7 mouse cellular contexts compared by ENCODE assay signal in genomic region chr19:10555624-10556510, GRCm38 (mm10). TPM values are rescaled to one million over a fixed set of nuclear protein-coding genes. Genes with fewer than 3 reads are reported as not detected.
A peak's percentile ranks its signal among the peaks of the same experiment; 100 is the strongest.
DNase-seq lines count a peak whose midpoint lies in the region; ATAC-seq and TF ChIP-seq lines count a peak whose summit lies in the region.

Gene Tmem216, minus strand, starts transcription at chr19:10556238.

- ATAC-seq in embryonic facial prominence, embryonic 11.5 days (replicated peaks; ENCODE audit: insufficient number of reproducible peaks, low FRiP score, low TSS enrichment, low read depth), result peak; percentile 99
- ATAC-seq in limb, embryonic 12.5 days (ENCODE audit: insufficient number of reproducible peaks, insufficient read depth, low FRiP score, low TSS enrichment, low read depth), result peak; percentile 97
- ATAC-seq in midbrain, embryonic 15.5 days (replicated peaks), result peak; percentile 99

- no peaks in the 10 kb centered on the region for H3K27me3 ChIP-seq in embryonic facial prominence, embryonic 11.5 days (ENCODE audit: control insufficient read depth, insufficient read depth, low read length)
- H3K27me3 ChIP-seq in kidney, adult 2 months (replicated peaks; ENCODE audit: control insufficient read depth, insufficient read depth, low read length), result no peaks in the 10 kb centered on the region
- no peaks in the 10 kb centered on the region for H3K27me3 ChIP-seq in limb, embryonic 12.5 days
- no peaks in the 10 kb centered on the region for H3K27me3 ChIP-seq in midbrain, embryonic 15.5 days (replicated peaks)
- H3K27me3 ChIP-seq in spleen, adult 2 months (ENCODE audit: control insufficient read depth, insufficient read depth, low read length), result no peaks in the 10 kb centered on the region

- peak within 1 kb of the TSS; percentile 73 for H3K4me2 ChIP-seq in embryonic facial prominence, embryonic 11.5 days (ENCODE audit: low read depth, low read length)
- peak within 1 kb of the TSS; percentile 77 for H3K4me2 ChIP-seq in limb, embryonic 12.5 days
- H3K4me2 ChIP-seq in midbrain, embryonic 15.5 days, result peak within 1 kb of the TSS; percentile 70

- no peaks in the 10 kb centered on the region for H3K36me3 ChIP-seq in embryonic facial prominence, embryonic 11.5 days (replicated peaks; ENCODE audit: control insufficient read depth, insufficient read depth, low read depth, low read length)
- H3K36me3 ChIP-seq in kidney, adult 2 months (ENCODE audit: control insufficient read depth, insufficient read depth, low read length), result no peaks in the 10 kb centered on the region
- peaks cover 18% of the 10 kb centered on the region for H3K36me3 ChIP-seq in limb, embryonic 12.5 days
- peaks cover 16% of the 10 kb centered on the region for H3K36me3 ChIP-seq in midbrain, embryonic 15.5 days (replicated peaks)
- no peaks in the 10 kb centered on the region for H3K36me3 ChIP-seq in spleen, adult 2 months (ENCODE audit: control insufficient read depth, insufficient read depth, low read length)

- WGBS in embryonic facial prominence, embryonic 11.5 days, result 2% methylated on average over 43 of the region's 43 CpGs
- WGBS in kidney, adult 2 months, result under 1% methylated on average over 43 of the region's 43 CpGs
- 2% methylated on average over 43 of the region's 43 CpGs for WGBS in limb, embryonic 12.5 days
- under 1% methylated on average over 43 of the region's 43 CpGs for WGBS in midbrain, embryonic 15.5 days
- 3% methylated on average over 43 of the region's 43 CpGs for WGBS in spleen, adult 2 months

- peak; percentile 58 for TF ChIP-seq POLR2A in kidney, adult 2 months (IDR thresholded peaks at IDR 0.05; ENCODE audit: low read depth, low read length)
- peak; percentile 62 for TF ChIP-seq POLR2A in spleen, adult 2 months (IDR thresholded peaks at IDR 0.05; ENCODE audit: low read depth, low read length)

- no peaks in the 10 kb centered on the region for H3K4me1 ChIP-seq in embryonic facial prominence, embryonic 11.5 days (ENCODE audit: control insufficient read depth, insufficient read depth, low read length)
- H3K4me1 ChIP-seq in kidney, adult 2 months (ENCODE audit: control insufficient read depth, insufficient read depth, low read length), result peaks cover 6% of the 10 kb centered on the region
- peaks cover 16% of the 10 kb centered on the region for H3K4me1 ChIP-seq in limb, embryonic 12.5 days (replicated peaks)
- peaks cover 25% of the 10 kb centered on the region for H3K4me1 ChIP-seq in midbrain, embryonic 15.5 days
- H3K4me1 ChIP-seq in spleen, adult 2 months (ENCODE audit: control insufficient read depth, insufficient read depth, insufficient read length), result no peaks in the 10 kb centered on the region; the same call in 1 of the 2 replicates

- peak within 1 kb of the TSS; percentile 68 for H3K9ac ChIP-seq in embryonic facial prominence, embryonic 11.5 days (replicated peaks; ENCODE audit: low read length)
- peak within 1 kb of the TSS; percentile 68 for H3K9ac ChIP-seq in limb, embryonic 12.5 days (replicated peaks)
- peak within 1 kb of the TSS; percentile 65 for H3K9ac ChIP-seq in midbrain, embryonic 15.5 days

- no peak for TF ChIP-seq CTCF in kidney, adult 2 months (conservative IDR thresholded peaks at IDR 0.05; ENCODE audit: insufficient read depth, insufficient read length, low read depth, low read length)
- TF ChIP-seq CTCF in spleen, adult 2 months (IDR thresholded peaks at IDR 0.05; ENCODE audit: extremely low read depth, insufficient read depth, insufficient read length, insufficient replicate concordance), result no peak

- H3K27ac ChIP-seq in embryonic facial prominence, embryonic 11.5 days (replicated peaks; ENCODE audit: low read depth, low read length), result peak within 1 kb of the TSS; percentile 38; the same call in 1 of the 2 replicates
- H3K27ac ChIP-seq in kidney, adult 2 months (ENCODE audit: insufficient read depth, low read depth, low read length), result peak within 1 kb of the TSS; percentile 76
- peak within 1 kb of the TSS; percentile 81 for H3K27ac ChIP-seq in limb, embryonic 12.5 days
- H3K27ac ChIP-seq in midbrain, embryonic 15.5 days, result peak within 1 kb of the TSS; percentile 89
- H3K27ac ChIP-seq in spleen, adult 2 months (ENCODE audit: insufficient read depth, low read length), result peak within 1 kb of the TSS; percentile 73

- DNase-seq in adrenal gland, postnatal 14 days, result peak; percentile 92
- DNase-seq in embryonic facial prominence, embryonic 11.5 days (ENCODE audit: low spot score), result peak; percentile 89
- peak; percentile 99 for DNase-seq in heart, adult 11 months
- DNase-seq in kidney, adult 2 months, result peak; percentile 90
- DNase-seq in spleen, adult 2 months (ENCODE audit: low read depth in 1 of 2, low spot score in 2 of 2), result peak; percentile 61 to 87

- H3K9me3 ChIP-seq in embryonic facial prominence, embryonic 11.5 days (replicated peaks; ENCODE audit: control insufficient read depth, low read length), result no peaks in the 10 kb centered on the region
- H3K9me3 ChIP-seq in limb, embryonic 12.5 days, result no peaks in the 10 kb centered on the region
- H3K9me3 ChIP-seq in midbrain, embryonic 15.5 days, result no peaks in the 10 kb centered on the region

- peak within 1 kb of the TSS; percentile 66 for H3K4me3 ChIP-seq in embryonic facial prominence, embryonic 11.5 days (ENCODE audit: low read depth, low read length)
- H3K4me3 ChIP-seq in kidney, adult 2 months (ENCODE audit: insufficient read depth, low read depth, low read length), result peak within 1 kb of the TSS; percentile 97
- H3K4me3 ChIP-seq in limb, embryonic 12.5 days (replicated peaks), result peak within 1 kb of the TSS; percentile 63
- H3K4me3 ChIP-seq in midbrain, embryonic 15.5 days, result peak within 1 kb of the TSS; percentile 65
- H3K4me3 ChIP-seq in spleen, adult 2 months (ENCODE audit: extremely low read depth, insufficient read depth, insufficient read length), result peak within 1 kb of the TSS; percentile 67

RNA-seq across cellular contexts. Expression of gene Tmem216, which starts in this region (rescaled TPM):
- total RNA-seq in adrenal gland, postnatal 14 days (2021), result 12.1 and 12.8 TPM in 2 replicates
- polyA plus RNA-seq in embryonic facial prominence, embryonic 11.5 days (2014; fragmentation: Nextera tagmentation; extraction: Ambion mirVana), result 65.2 and 69.0 TPM in 2 replicates
- polyA plus RNA-seq in kidney, adult 2 months (2012; rRNA removed), result 32.0 and 33.1 TPM in 2 replicates
- polyA plus RNA-seq in limb, embryonic 12.5 days (2016; fragmentation: Nextera tagmentation; extraction: Ambion mirVana), result 63.1 and 69.0 TPM in 2 replicates
- polyA plus RNA-seq in midbrain, embryonic 15.5 days (2015; fragmentation: Nextera tagmentation; extraction: Ambion mirVana), result 50.1 and 51.1 TPM in 2 replicates
- 6.9 and 8.5 TPM in 2 replicates for polyA plus RNA-seq in spleen, adult 2 months (2012; rRNA removed)

Comparison
In these comparisons a context has a peak if more than half of its experiments do, and no peak if none do; other contexts are left out.
1. Peak in every context shown above with its lines: DNase-seq, ATAC-seq, H3K4me3 ChIP-seq and H3K27ac ChIP-seq.
2. H3K27ac ChIP-seq: peak in every context shown above with its lines; median percentile 89 in midbrain, embryonic 15.5 days; 81 in limb, embryonic 12.5 days; 76 in kidney, adult 2 months; 73 in spleen, adult 2 months; 38 in embryonic facial prominence, embryonic 11.5 days.